Mouse (Mus musculus) layer of hippocampus, postnatal 25 days (tissue): Measurements from ENCODE around the gene 1700042G07Rik. TPM values are rescaled to one million over a fixed set of nuclear protein-coding genes. Genes with fewer than 3 reads are reported as not detected.

Source experiments
- DNase-seq, 2 experiments: peaks; one replicate each; pipeline ENCODE4 v3.0.0; 2022; ENCODE audit warnings: mixed read lengths in 2 of 2, low spot score in 1 of 2; ENCODE audit errors: extremely low spot score in 1 of 2
- total RNA-seq, 2 experiments: library from RNA; stranded (reverse); gene quantifications; 2 replicates each; pipeline ENCODE4 v1.2.3; 2021

1700042G07Rik gene
- total RNA-seq, 2 experiments from 2014 or later, result not detected

GRCm38 (mm10) chr4:116160769-116161168 lies 12.4 kb upstream of the 1700042G07Rik start:
- DNase-seq, result peak in 1 of 2 experiments; percentile 37

GRCm38 (mm10) chr4:116162142-116162541 lies 11.0 kb upstream of the 1700042G07Rik start:
- DNase-seq, result no peak

GRCm38 (mm10) chr4:116164759-116165554 lies 8.2 kb upstream of the 1700042G07Rik start:
- no peak for DNase-seq

GRCm38 (mm10) chr4:116165708-116166407 lies 7.3 kb upstream of the 1700042G07Rik start:
- DNase-seq, result no peak

GRCm38 (mm10) chr4:116167404-116167803 lies 5.8 kb upstream of the 1700042G07Rik start, which contains the start of gene Tspan1:
Tspan1 (minus strand) TSS chr4:116167601.
- no peak for DNase-seq

GRCm38 (mm10) chr4:116168617-116169352 lies 4.4 kb upstream of the 1700042G07Rik start:
- DNase-seq, result peak in 1 of 2 experiments; percentile 90

- DNase-seq, result no peak
Measured at GRCm38 (mm10) chr4:116169353-116169672, 3.9 kb upstream of the 1700042G07Rik start.

GRCm38 (mm10) chr4:116173752-116174151 lies 580 bp downstream of the 1700042G07Rik start:
- no peak for DNase-seq

GRCm38 (mm10) chr4:116174466-116175116 lies 1.4 kb downstream of the 1700042G07Rik start:
- DNase-seq, result no peak

GRCm38 (mm10) chr4:116175136-116175535 lies 2.0 kb downstream of the 1700042G07Rik start:
- no peak for DNase-seq

GRCm38 (mm10) chr4:116175711-116176542 lies 2.8 kb downstream of the 1700042G07Rik start:
- DNase-seq, result no peak

GRCm38 (mm10) chr4:116176543-116176988 lies 3.4 kb downstream of the 1700042G07Rik start:
- peak; percentile 44 to 59 for DNase-seq

- DNase-seq, result no peak
Measured at GRCm38 (mm10) chr4:116177140-116177539, 4.0 kb downstream of the 1700042G07Rik start.

- DNase-seq, result no peak
Measured at GRCm38 (mm10) chr4:116182079-116182478, 8.9 kb downstream of the 1700042G07Rik start.

- no peak for DNase-seq
Measured at GRCm38 (mm10) chr4:116182745-116183144, 9.6 kb downstream of the 1700042G07Rik start.

- no peak for DNase-seq
Measured at GRCm38 (mm10) chr4:116185083-116185482, 11.9 kb downstream of the 1700042G07Rik start.

GRCm38 (mm10) chr4:116192286-116192835 lies 19.2 kb downstream of the 1700042G07Rik start:
- no peak for DNase-seq

- no peak for DNase-seq
Measured at GRCm38 (mm10) chr4:116193583-116194383, 20.6 kb downstream of the 1700042G07Rik start.
